Mouse (Mus musculus) liver, embryonic 18 days (tissue): ENCODE measurements around the gene H2afb2. TPM values are rescaled to one million over a fixed set of nuclear protein-coding genes. Genes with fewer than 3 reads are reported as not detected.

Source experiments
- polyA plus RNA-seq: library from polyadenylated mRNA; depleted of rRNA; stranded (reverse); fragments of >200 nt; gene quantifications from 2 replicates; pipeline ENCODE4 v1.2.3, GENCODE M21; 2012; rRNA removed

The H2afb2 gene
- not detected in 2 replicates for polyA plus RNA-seq

DNA sequence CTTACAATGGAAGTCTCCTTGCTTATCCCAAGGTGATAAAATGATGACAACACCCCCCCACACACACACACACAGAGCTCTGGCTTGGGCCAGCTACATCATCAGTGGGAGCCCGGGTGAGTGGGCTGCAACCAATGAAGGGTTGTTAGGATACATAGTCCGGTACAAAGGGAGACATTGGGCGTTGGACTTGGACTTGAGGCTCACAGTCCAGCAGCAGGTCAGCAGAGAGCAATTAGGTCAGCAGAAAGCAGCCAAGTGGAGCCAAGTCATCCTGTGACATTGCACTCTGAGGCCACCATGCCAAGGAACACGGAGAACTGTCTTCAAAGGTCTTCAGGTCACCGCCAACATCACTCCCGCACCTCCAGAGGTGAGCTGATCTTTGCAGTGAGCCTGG, at the start of gene H2afb2:
Gene H2afb2 (plus strand): TSS at position 301 of the 400 bp plus-strand sequence.

Other genes with a start within 250 kb of the H2afb2 start
- gene Cpxcr1, start 232.2 kb upstream of the H2afb2 start, polyA plus RNA-seq, result not detected in 2 replicates